Mouse (Mus musculus): ENCODE results near the gene Lrrc47. TPM values are rescaled to one million over a fixed set of nuclear protein-coding genes. Genes with fewer than 3 reads are reported as not detected.

Gene Lrrc47
- polyA plus RNA-seq, 1 experiment from 2014 or later = 23.5 TPM

DNA sequence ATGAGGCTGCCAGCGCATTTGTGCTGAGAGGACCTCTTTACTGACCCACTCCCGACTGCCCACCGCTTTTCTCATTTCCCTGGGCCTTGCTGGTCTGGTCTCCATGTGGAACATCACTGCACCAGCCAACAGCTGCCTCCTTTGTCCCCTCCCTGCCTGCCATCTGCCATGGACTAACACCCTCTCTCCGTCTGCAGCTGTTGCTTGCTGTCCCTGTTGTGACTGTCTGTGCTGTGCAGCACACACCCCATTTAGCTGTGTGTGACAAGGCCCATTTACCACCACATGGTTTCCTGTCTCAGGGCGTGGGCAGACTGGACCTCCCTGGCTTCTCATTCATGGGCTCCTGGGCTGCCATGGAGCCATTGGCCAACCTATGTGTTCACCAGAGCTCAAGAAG lies 6.0 kb upstream of the Lrrc47 start:
- Histone ChIP-seq H3K4me3 (replicated peaks) (no peak overlapping the region), H3K4me2 (no peak overlapping the region), H3K27me3 (replicated peaks) (no peaks in the 10 kb centered on the region), H3K36me3 (peaks cover 21% of the 10 kb centered on the region), H3K27ac (no peak overlapping the region), H3K9ac (no peak overlapping the region), H3K9me3 (no peaks in the 10 kb centered on the region), H3K4me1 (no peaks in the 10 kb centered on the region)
- 90% methylated on average over 5 of the region's 5 CpGs for WGBS
- ATAC-seq (ENCODE audit: insufficient read depth, low FRiP score, low read depth) = no peak

DNA sequence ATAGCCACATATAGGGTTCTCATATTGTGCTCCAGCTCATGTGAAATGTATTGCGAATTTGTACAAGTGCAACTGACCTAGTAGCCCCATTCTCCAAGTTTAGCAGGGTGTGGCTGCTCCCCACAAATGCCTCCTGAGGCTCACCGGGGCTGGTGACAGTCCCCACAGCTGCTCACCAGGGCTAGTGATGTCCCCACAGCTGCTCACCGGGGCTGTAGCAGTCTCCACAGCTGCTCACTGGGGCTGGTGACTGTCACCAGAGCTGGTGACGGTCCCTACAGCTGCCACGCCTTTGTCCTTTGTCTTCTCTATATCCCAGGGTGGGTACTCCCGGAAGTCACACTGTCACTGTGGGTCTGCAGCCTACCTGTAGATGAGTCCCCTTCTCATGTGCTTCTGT lies 5.3 kb upstream of the Lrrc47 start:
- no peaks in the 10 kb centered on the region for H3K9me3 ChIP-seq
- peaks cover 2% of the 10 kb centered on the region; the same call in 1 of the 2 replicates for H3K4me1 ChIP-seq
- no peaks in the 10 kb centered on the region for H3K27me3 ChIP-seq (replicated peaks)
- no peak overlapping the region for H3K4me2 ChIP-seq
- no peak for ATAC-seq (ENCODE audit: insufficient read depth, low FRiP score, low read depth)
- H3K4me3 ChIP-seq (replicated peaks) = no peak overlapping the region
- 88% methylated on average over 6 of the region's 6 CpGs for WGBS
- peaks cover 21% of the 10 kb centered on the region for H3K36me3 ChIP-seq
- H3K27ac ChIP-seq = no peak overlapping the region
- no peak overlapping the region for H3K9ac ChIP-seq

DNA sequence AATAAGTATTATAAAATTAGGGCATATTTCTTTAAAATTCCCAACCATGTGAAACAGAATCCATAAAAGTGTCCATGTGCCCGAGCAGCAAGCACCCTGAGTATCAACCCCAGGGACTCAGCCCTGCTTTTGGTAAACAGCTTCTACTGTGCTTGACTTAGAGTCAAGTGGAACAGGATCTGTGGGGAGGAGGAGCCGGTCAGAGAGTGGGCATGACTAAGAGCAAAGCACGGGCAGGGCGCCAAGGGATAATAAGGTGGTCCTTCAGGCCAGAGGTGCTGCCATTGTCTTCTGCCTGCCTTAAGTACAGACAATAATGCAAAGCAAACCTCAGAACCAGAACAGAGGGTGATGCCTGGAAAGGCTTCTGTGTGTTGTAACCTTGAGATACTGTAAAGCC lies 3.8 kb upstream of the Lrrc47 start:
- no peak overlapping the region for H3K4me2 ChIP-seq
- peaks cover 6% of the 10 kb centered on the region for H3K4me1 ChIP-seq
- no peak overlapping the region for H3K9ac ChIP-seq
- H3K4me3 ChIP-seq (replicated peaks) = no peak overlapping the region
- H3K27ac ChIP-seq = no peak overlapping the region
- H3K36me3 ChIP-seq = peaks cover 13% of the 10 kb centered on the region; the same call in 1 of the 2 replicates
- ATAC-seq (ENCODE audit: insufficient read depth, low FRiP score, low read depth) = no peak
- 76% methylated on average over 4 of the region's 4 CpGs for WGBS
- H3K27me3 ChIP-seq (replicated peaks) = no peaks in the 10 kb centered on the region
- H3K9me3 ChIP-seq = no peaks in the 10 kb centered on the region

DNA sequence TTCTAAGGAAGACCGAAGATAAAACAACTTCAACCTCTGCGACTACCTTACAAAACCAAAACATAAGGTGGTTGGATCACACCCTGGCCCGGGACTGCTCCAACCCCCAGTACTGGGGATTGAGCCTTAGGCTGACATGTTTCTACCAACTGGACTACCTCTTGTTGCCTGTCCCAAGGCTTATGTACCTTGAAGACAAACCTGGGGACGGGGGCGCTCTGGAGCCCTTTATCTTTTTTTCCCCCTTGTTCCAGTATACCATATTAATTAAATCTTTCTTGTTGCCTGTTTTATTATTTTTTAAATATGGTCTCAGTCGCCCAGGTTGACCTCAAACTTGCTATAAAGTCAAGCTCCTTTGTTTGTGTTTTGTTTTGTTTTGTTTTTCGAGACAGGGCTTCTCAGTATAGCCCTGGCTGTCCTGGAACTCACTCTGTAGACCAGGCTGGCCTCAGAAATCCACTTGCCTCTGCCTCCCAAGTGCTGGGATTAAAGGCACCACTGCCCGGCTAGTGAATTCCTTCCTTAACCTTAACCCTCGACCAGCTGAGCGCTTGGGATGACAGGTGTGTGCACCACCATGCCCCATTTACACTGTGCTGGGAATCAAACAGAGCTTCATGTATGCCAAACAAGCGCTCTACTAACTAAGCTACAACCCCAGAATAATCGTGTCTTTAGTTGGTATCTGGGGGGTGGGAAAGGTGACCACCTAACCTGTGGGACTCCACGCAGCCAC lies 455 bp upstream of the Lrrc47 start:
- Histone ChIP-seq H3K36me3 (peaks cover 13% of the 10 kb centered on the region), H3K4me2 (peak overlapping the region; percentile 91), H3K27me3 (replicated peaks) (no peaks in the 10 kb centered on the region), H3K9me3 (no peaks in the 10 kb centered on the region), H3K4me1 (peaks cover 19% of the 10 kb centered on the region), H3K27ac (no peak overlapping the region), H3K4me3 (replicated peaks) (peak overlapping the region; percentile 98), H3K9ac (peak overlapping the region; percentile 97; the same call in 1 of the 2 replicates)
- ATAC-seq (ENCODE audit: insufficient read depth, low FRiP score, low read depth) = peak; percentile 54
- 25% methylated on average over 13 of the region's 13 CpGs for WGBS

DNA sequence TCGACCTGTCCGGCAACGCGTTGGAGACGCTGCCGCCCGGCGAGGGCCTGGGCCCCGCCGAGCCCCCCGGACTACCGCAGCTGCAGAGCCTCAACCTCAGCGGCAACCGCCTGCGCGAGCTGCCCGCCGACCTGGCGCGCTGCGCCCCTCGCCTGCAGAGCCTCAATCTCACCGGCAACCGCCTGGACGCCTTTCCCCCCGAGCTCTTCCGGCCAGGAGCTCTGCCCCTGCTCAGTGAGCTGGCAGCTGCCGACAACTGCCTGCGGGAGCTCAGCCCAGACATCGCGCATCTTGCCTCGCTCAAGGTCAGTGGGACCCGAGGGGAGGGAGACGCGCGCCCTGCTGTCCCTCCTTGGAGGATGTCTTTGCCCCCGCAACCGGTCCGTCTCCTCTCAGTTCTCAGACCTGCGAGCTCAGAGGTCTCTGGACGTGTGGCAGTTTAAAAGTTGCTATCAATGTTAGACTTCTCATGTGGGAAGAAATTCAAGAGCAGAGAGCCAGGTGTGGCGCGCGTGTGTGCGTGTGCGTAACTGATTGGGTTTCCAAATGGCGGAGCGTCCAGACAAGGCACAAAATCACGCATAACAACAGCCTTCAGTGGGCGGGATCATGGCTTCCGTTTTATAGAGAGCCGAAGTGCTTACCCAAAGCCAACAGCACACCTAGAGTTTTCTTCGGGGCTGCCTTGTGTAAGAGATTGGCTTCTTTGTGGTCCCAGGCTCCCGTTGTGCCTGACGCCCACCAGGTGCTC lies 776 bp downstream of the Lrrc47 start:
- H3K27ac ChIP-seq = peak overlapping the region; percentile 40; the same call in 1 of the 2 replicates

DNA sequence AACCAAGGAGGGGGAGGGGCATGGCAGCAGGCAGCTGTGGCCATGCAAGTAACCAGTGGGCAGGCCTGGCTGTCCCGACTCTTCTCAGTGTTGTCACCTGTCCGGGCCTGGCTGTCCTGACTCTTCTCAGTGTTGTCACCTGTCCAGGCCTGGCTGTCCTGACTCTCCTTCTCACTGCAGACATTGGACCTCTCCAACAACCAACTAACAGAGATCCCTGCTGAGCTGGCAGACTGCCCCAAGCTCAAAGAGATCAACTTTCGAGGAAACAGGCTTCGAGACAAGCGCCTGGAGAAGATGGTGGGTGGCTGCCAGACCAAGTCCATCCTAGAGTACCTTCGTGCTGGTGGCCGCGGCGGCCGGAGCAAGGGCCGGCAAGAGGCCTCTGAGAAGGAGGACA lies 3.9 kb downstream of the Lrrc47 start:
- Histone ChIP-seq H3K4me1 (peaks cover 19% of the 10 kb centered on the region), H3K36me3 (peaks cover 39% of the 10 kb centered on the region), H3K9ac (no peak overlapping the region), H3K27me3 (replicated peaks) (no peaks in the 10 kb centered on the region), H3K4me2 (no peak overlapping the region), H3K27ac (no peak overlapping the region), H3K9me3 (no peaks in the 10 kb centered on the region), H3K4me3 (replicated peaks) (no peak overlapping the region)
- ATAC-seq (ENCODE audit: insufficient read depth, low FRiP score, low read depth) = no peak
- 91% methylated on average over 11 of the region's 11 CpGs for WGBS

More for the DNA sequence above, 776 bp downstream of the Lrrc47 start:
- Histone ChIP-seq H3K9ac (peak overlapping the region; percentile 97), H3K36me3 (peaks cover 19% of the 10 kb centered on the region), H3K9me3 (no peaks in the 10 kb centered on the region), H3K4me1 (peaks cover 19% of the 10 kb centered on the region), H3K4me2 (peak overlapping the region; percentile 91), H3K27me3 (replicated peaks) (no peaks in the 10 kb centered on the region), H3K4me3 (replicated peaks) (peak overlapping the region; percentile 98)
- no peak for ATAC-seq (ENCODE audit: insufficient read depth, low FRiP score, low read depth)
- 1% methylated on average over 55 of the region's 55 CpGs for WGBS

DNA sequence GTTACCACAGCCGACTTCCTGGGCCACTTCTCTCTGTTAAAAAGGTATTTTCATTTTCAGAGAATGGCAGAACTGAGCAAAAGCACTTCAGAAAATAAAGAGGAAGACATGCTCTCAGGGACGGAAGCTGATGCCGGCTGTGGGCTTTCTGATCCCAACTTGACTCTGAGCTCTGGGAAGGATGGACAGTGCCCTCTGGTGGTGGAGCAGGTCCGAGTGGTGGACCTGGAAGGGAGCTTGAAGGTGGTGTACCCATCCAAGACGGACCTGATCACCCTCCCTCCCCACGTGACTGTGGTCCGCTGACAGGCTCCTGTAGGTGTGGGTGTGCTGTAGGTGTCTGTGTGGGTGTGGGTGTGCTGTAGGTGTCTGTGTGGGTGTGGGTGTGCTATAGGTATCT lies 8.0 kb downstream of the Lrrc47 start:
- ATAC-seq (ENCODE audit: insufficient read depth, low FRiP score, low read depth) = no peak
- Histone ChIP-seq H3K27me3 (replicated peaks) (no peaks in the 10 kb centered on the region), H3K9ac (no peak overlapping the region), H3K36me3 (peaks cover 49% of the 10 kb centered on the region), H3K9me3 (no peaks in the 10 kb centered on the region), H3K27ac (no peak overlapping the region), H3K4me3 (replicated peaks) (no peak overlapping the region), H3K4me2 (no peak overlapping the region), H3K4me1 (peaks cover 20% of the 10 kb centered on the region)
- WGBS = 61% methylated on average over 7 of the region's 7 CpGs

DNA sequence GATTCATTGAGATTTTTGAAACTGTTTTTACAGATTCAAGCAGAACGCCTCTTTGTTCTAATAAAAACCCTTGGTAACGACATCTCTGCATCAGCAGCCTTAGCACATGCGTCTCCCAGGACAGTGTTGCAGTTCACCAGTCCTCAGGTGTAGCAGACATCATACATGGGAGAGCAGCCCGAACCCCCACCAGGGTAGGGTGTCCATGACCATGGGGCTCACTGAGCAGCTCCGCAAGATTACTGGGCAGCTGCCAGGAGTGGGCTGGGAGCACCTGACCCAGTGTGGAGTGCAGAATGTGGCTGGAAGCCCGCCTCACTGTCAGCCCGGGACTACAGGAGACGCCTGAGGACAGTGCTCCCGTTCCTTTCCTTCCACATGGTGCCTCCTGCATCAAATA lies 9.9 kb downstream of the Lrrc47 start:
- H3K4me2 ChIP-seq = no peak overlapping the region
- no peak overlapping the region; the same call in 1 of the 2 replicates for H3K27ac ChIP-seq
- WGBS = 88% methylated on average over 9 of the region's 9 CpGs
- H3K4me1 ChIP-seq = peaks cover 35% of the 10 kb centered on the region
- no peaks in the 10 kb centered on the region for H3K27me3 ChIP-seq (replicated peaks)
- H3K36me3 ChIP-seq = peaks cover 37% of the 10 kb centered on the region
- H3K4me3 ChIP-seq (replicated peaks) = no peak overlapping the region
- H3K9ac ChIP-seq = no peak overlapping the region
- ATAC-seq (ENCODE audit: insufficient read depth, low FRiP score, low read depth) = no peak
- no peaks in the 10 kb centered on the region for H3K9me3 ChIP-seq

DNA sequence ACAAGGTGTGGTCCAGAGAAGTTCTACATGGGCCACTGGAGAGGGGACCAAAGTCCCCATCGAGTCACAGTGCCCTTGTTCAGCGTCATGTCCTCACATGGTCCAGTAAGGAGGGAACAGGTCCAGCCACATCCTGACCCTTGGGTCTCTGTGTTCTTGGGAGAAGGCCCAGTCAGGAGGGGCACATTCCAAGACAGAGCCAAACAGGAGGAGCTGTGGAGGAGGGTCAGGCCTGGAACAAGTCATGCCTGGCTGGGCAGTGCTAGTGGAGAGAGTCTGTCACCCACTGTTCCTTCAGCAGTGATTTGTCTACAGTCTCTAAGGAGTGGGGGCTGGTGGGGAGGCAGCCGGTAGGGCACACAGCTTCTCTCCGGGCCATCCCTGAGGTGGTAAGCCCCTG lies 10.9 kb downstream of the Lrrc47 start:
- no peak for ATAC-seq (ENCODE audit: insufficient read depth, low FRiP score, low read depth)
- H3K27me3 ChIP-seq (replicated peaks) = no peaks in the 10 kb centered on the region
- WGBS = 82% methylated on average over 4 of the region's 4 CpGs
- H3K9ac ChIP-seq = no peak overlapping the region
- no peak overlapping the region for H3K4me3 ChIP-seq (replicated peaks)
- H3K36me3 ChIP-seq = peaks cover 29% of the 10 kb centered on the region
- H3K9me3 ChIP-seq = no peaks in the 10 kb centered on the region
- H3K4me2 ChIP-seq = no peak overlapping the region
- H3K4me1 ChIP-seq = peaks cover 37% of the 10 kb centered on the region
- H3K27ac ChIP-seq = peak overlapping the region; percentile 31; the same call in 1 of the 2 replicates

DNA sequence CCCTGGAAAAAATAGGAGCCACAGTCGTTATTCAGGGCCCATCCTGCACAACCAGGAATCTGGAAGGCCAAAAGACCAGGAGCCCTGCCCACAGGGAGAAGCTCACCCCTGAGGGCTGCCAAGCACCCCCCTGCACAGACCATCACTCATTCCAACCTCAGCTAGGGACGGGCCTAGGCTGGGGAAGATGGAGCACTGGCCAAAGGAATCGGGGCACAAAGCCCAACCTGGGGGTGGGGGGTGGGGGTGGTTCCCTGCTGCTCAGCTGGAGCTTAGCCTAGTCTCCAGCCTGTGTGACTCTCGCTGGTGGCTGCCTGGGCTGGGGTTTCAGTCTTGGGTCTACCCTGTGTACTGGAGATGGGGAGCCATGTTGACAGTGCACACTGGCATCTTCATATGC lies 11.3 kb downstream of the Lrrc47 start:
- 0 out of 2 replicates have a peak overlapping the region, but pooled peaks have one; percentile 3 for H3K4me2 ChIP-seq
- no peaks in the 10 kb centered on the region for H3K9me3 ChIP-seq
- no peak for ATAC-seq (ENCODE audit: insufficient read depth, low FRiP score, low read depth)
- H3K4me1 ChIP-seq = peaks cover 37% of the 10 kb centered on the region
- 32% methylated on average over 4 of the region's 4 CpGs for WGBS
- no peak overlapping the region for H3K9ac ChIP-seq
- no peak overlapping the region for H3K4me3 ChIP-seq (replicated peaks)
- H3K27me3 ChIP-seq (replicated peaks) = no peaks in the 10 kb centered on the region
- H3K36me3 ChIP-seq = peaks cover 27% of the 10 kb centered on the region
- peak overlapping the region; percentile 31; the same call in 1 of the 2 replicates for H3K27ac ChIP-seq

DNA sequence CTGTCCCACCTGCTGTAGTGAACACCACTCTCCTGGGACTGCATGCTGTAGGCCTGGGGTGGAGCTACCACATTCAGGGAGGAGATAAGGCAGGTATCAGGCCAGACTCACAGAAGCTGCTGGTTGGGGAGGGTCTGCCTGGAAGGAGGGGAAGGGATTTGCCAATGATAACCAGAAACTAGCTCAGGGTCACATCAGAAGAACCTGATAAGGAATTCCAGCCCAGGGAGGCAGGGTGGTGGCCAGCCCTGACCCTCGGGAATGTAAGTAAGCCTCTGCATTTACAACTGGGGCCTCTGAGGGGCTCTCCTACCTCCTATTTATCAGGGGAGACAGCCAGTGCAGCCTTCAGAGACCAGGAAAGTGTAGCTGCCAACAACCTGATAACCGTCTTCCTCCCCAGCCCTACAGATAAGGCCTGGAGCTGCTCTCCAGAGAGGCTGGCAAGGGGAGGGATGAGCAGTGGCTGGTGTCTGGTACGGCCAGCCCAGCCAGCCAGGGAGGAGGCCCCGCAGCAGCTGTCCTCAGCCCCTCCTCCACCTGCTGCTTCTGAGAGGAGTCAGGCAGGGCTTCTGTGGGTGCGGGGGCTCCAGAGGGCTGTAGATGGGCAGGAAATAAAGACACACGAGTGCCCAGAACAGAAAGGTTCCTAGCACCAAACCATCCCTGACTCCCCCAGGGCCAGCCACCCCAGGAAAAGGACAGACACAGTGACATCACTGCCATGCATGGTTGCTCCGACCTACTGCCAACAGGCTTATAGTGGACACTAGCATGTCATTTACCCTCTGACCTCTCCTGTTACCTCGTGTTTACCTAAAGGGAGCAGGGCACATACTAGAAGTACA lies 12.4 kb downstream of the Lrrc47 start:
- peak overlapping the region; percentile 77 for H3K4me2 ChIP-seq
- H3K4me3 ChIP-seq (replicated peaks) = peak overlapping the region; percentile 49; the same call in 1 of the 2 replicates
- no peaks in the 10 kb centered on the region for H3K9me3 ChIP-seq
- H3K9ac ChIP-seq = no peak overlapping the region
- peaks cover 16% of the 10 kb centered on the region for H3K36me3 ChIP-seq
- peaks cover 37% of the 10 kb centered on the region for H3K4me1 ChIP-seq
- ATAC-seq (ENCODE audit: insufficient read depth, low FRiP score, low read depth) = peak; percentile 78
- H3K27me3 ChIP-seq (replicated peaks) = no peaks in the 10 kb centered on the region
- peak overlapping the region; percentile 75 for H3K27ac ChIP-seq
- 10% methylated on average over 8 of the region's 8 CpGs for WGBS
